Mouse (Mus musculus): ENCODE measurements at regions not wholly inside any gene's neighbourhood (a gene's known extent, or its start where the extent isn't known, plus 50 kb on each side); places are given as distances from the start of the nearest gene placed in this dataset.

- no peaks in the 10 kb centered on the region for H3K27me3 ChIP-seq (ENCODE audit: insufficient read depth, poor library complexity, severe bottlenecking)
- H3K9me3 ChIP-seq = no peaks in the 10 kb centered on the region
- H3K27ac ChIP-seq = no peak overlapping the region
- H3K4me3 ChIP-seq = no peak overlapping the region
- no peaks in the 10 kb centered on the region for H3K36me3 ChIP-seq
- no peak for DNase-seq (ENCODE audit: low spot score)
- WGBS = 48% methylated on average over 3 of the region's 3 CpGs
- peaks cover 9% of the 10 kb centered on the region; the same call in 1 of the 2 replicates for H3K4me1 ChIP-seq
Measured at GRCm38 (mm10) chr5:52046704-52047103, 143.6 kb downstream of the Dhx15 start.

- H3K36me3 ChIP-seq = no peaks in the 10 kb centered on the region
- peaks cover 13% of the 10 kb centered on the region for H3K4me1 ChIP-seq
- H3K4me3 ChIP-seq = no peak overlapping the region
- WGBS = 56% methylated on average over 3 of the region's 3 CpGs
- H3K9me3 ChIP-seq = no peaks in the 10 kb centered on the region
- no peak overlapping the region for H3K27ac ChIP-seq
- H3K27me3 ChIP-seq (ENCODE audit: insufficient read depth, poor library complexity, severe bottlenecking) = no peaks in the 10 kb centered on the region
- no peak for DNase-seq (ENCODE audit: low spot score)
Measured at GRCm38 (mm10) chr5:52044101-52044500, 146.2 kb downstream of the Dhx15 start.

GRCm38 (mm10) chr5:52041447-52041846 is 148.9 kb downstream of the Dhx15 start:
- peak; percentile 9 for DNase-seq (ENCODE audit: low spot score)
- WGBS = 82% methylated on average over 3 of the region's 3 CpGs
- Histone ChIP-seq H3K27me3 (ENCODE audit: insufficient read depth, poor library complexity, severe bottlenecking) (no peaks in the 10 kb centered on the region), H3K36me3 (no peaks in the 10 kb centered on the region), H3K27ac (0 out of 2 replicates have a peak overlapping the region, but pooled peaks have one; percentile 74), H3K4me3 (no peak overlapping the region), H3K4me1 (peaks cover 10% of the 10 kb centered on the region), H3K9me3 (no peaks in the 10 kb centered on the region)

GRCm38 (mm10) chr5:52040427-52041312 is 149.6 kb downstream of the Dhx15 start:
- H3K27me3 ChIP-seq (ENCODE audit: insufficient read depth, poor library complexity, severe bottlenecking) = no peaks in the 10 kb centered on the region
- DNase-seq (ENCODE audit: low spot score) = peak; percentile 74
- WGBS = 23% methylated on average over 24 of the region's 24 CpGs
- peaks cover 10% of the 10 kb centered on the region for H3K4me1 ChIP-seq
- H3K27ac ChIP-seq = peak overlapping the region; percentile 74
- no peaks in the 10 kb centered on the region for H3K9me3 ChIP-seq
- peak overlapping the region; percentile 43 for H3K4me3 ChIP-seq
- H3K36me3 ChIP-seq = no peaks in the 10 kb centered on the region

- H3K27ac ChIP-seq = no peak overlapping the region
- no peaks in the 10 kb centered on the region for H3K9me3 ChIP-seq
- no peaks in the 10 kb centered on the region for H3K36me3 ChIP-seq
- H3K4me3 ChIP-seq = no peak overlapping the region
- DNase-seq (ENCODE audit: low spot score) = no peak
- H3K27me3 ChIP-seq (ENCODE audit: insufficient read depth, poor library complexity, severe bottlenecking) = no peaks in the 10 kb centered on the region
- WGBS = 64% methylated on average over 6 of the region's 6 CpGs
- H3K4me1 ChIP-seq = peaks cover 2% of the 10 kb centered on the region
Measured at GRCm38 (mm10) chr5:52035339-52035738, 155.0 kb downstream of the Dhx15 start.

GRCm38 (mm10) chr5:52027478-52027877 is 162.8 kb downstream of the Dhx15 start:
- H3K27ac ChIP-seq = no peak overlapping the region
- H3K4me3 ChIP-seq = no peak overlapping the region
- 84% methylated on average over 4 of the region's 4 CpGs for WGBS
- DNase-seq (ENCODE audit: low spot score) = no peak
- H3K36me3 ChIP-seq = no peaks in the 10 kb centered on the region
- no peaks in the 10 kb centered on the region for H3K27me3 ChIP-seq (ENCODE audit: insufficient read depth, poor library complexity, severe bottlenecking)
- H3K9me3 ChIP-seq = no peaks in the 10 kb centered on the region
- peaks cover 8% of the 10 kb centered on the region; the same call in 1 of the 2 replicates for H3K4me1 ChIP-seq

GRCm38 (mm10) chr5:52026148-52026547 is 164.2 kb downstream of the Dhx15 start:
- Histone ChIP-seq H3K4me1 (peaks cover 12% of the 10 kb centered on the region; the same call in 1 of the 2 replicates), H3K27me3 (ENCODE audit: insufficient read depth, poor library complexity, severe bottlenecking) (no peaks in the 10 kb centered on the region), H3K9me3 (no peaks in the 10 kb centered on the region), H3K36me3 (no peaks in the 10 kb centered on the region), H3K27ac (no peak overlapping the region), H3K4me3 (no peak overlapping the region)
- 71% methylated on average over 3 of the region's 3 CpGs for WGBS
- no peak for DNase-seq (ENCODE audit: low spot score)

GRCm38 (mm10) chr5:52023212-52023611 is 167.1 kb downstream of the Dhx15 start:
- H3K4me1 ChIP-seq = peaks cover 12% of the 10 kb centered on the region; the same call in 1 of the 2 replicates
- H3K36me3 ChIP-seq = no peaks in the 10 kb centered on the region
- 88% methylated on average over 9 of the region's 9 CpGs for WGBS
- H3K27ac ChIP-seq = no peak overlapping the region
- H3K9me3 ChIP-seq = no peaks in the 10 kb centered on the region
- no peak overlapping the region for H3K4me3 ChIP-seq
- peak; percentile 58 for DNase-seq (ENCODE audit: low spot score)
- H3K27me3 ChIP-seq (ENCODE audit: insufficient read depth, poor library complexity, severe bottlenecking) = no peaks in the 10 kb centered on the region

- H3K9me3 ChIP-seq = no peaks in the 10 kb centered on the region
- no peak overlapping the region for H3K4me3 ChIP-seq
- no peaks in the 10 kb centered on the region; the same call in 1 of the 2 replicates for H3K4me1 ChIP-seq
- no peak for DNase-seq (ENCODE audit: low spot score)
- no peak overlapping the region for H3K27ac ChIP-seq
- no peaks in the 10 kb centered on the region for H3K36me3 ChIP-seq
- 77% methylated on average over 3 of the region's 3 CpGs for WGBS
- no peaks in the 10 kb centered on the region for H3K27me3 ChIP-seq (ENCODE audit: insufficient read depth, poor library complexity, severe bottlenecking)
Measured at GRCm38 (mm10) chr5:52016992-52017391, 173.3 kb downstream of the Dhx15 start.

- no peaks in the 10 kb centered on the region for H3K9me3 ChIP-seq
- no peak overlapping the region for H3K4me3 ChIP-seq
- H3K4me1 ChIP-seq = no peaks in the 10 kb centered on the region
- no peaks in the 10 kb centered on the region for H3K36me3 ChIP-seq
- WGBS = 47% methylated on average over 6 of the region's 6 CpGs
- H3K27ac ChIP-seq = no peak overlapping the region
- no peak for DNase-seq (ENCODE audit: low spot score)
- no peaks in the 10 kb centered on the region for H3K27me3 ChIP-seq (ENCODE audit: insufficient read depth, poor library complexity, severe bottlenecking)
Measured at GRCm38 (mm10) chr5:52015786-52016185, 174.5 kb downstream of the Dhx15 start.

- H3K36me3 ChIP-seq = no peaks in the 10 kb centered on the region
- H3K9me3 ChIP-seq = no peaks in the 10 kb centered on the region
- H3K4me3 ChIP-seq = no peak overlapping the region
- no peak overlapping the region for H3K27ac ChIP-seq
- no peak for DNase-seq (ENCODE audit: low spot score)
- WGBS = 88% methylated on average over 7 of the region's 7 CpGs
- H3K27me3 ChIP-seq (ENCODE audit: insufficient read depth, poor library complexity, severe bottlenecking) = no peaks in the 10 kb centered on the region
- H3K4me1 ChIP-seq = peaks cover 4% of the 10 kb centered on the region; the same call in 1 of the 2 replicates
Measured at GRCm38 (mm10) chr5:52010426-52010825, 179.9 kb downstream of the Dhx15 start.

GRCm38 (mm10) chr5:52008942-52009341 is 181.4 kb downstream of the Dhx15 start:
- no peaks in the 10 kb centered on the region for H3K27me3 ChIP-seq (ENCODE audit: insufficient read depth, poor library complexity, severe bottlenecking)

GRCm38 (mm10) chr5:52006843-52007242 is 183.5 kb downstream of the Dhx15 start:
- H3K36me3 ChIP-seq = no peaks in the 10 kb centered on the region
- H3K27me3 ChIP-seq (ENCODE audit: insufficient read depth, poor library complexity, severe bottlenecking) = no peaks in the 10 kb centered on the region
- H3K4me1 ChIP-seq = peaks cover 4% of the 10 kb centered on the region; the same call in 1 of the 2 replicates
- no peaks in the 10 kb centered on the region for H3K9me3 ChIP-seq
- no peak for DNase-seq (ENCODE audit: low spot score)
- no peak overlapping the region for H3K4me3 ChIP-seq
- 94% methylated on average over 3 of the region's 3 CpGs for WGBS
- no peak overlapping the region for H3K27ac ChIP-seq

More at GRCm38 (mm10) chr5:52008942-52009341, 181.4 kb downstream of the Dhx15 start:
- no peak overlapping the region for H3K27ac ChIP-seq
- H3K36me3 ChIP-seq = no peaks in the 10 kb centered on the region
- no peak overlapping the region for H3K4me3 ChIP-seq
- peaks cover 4% of the 10 kb centered on the region; the same call in 1 of the 2 replicates for H3K4me1 ChIP-seq
- H3K9me3 ChIP-seq = no peaks in the 10 kb centered on the region
- DNase-seq (ENCODE audit: low spot score) = no peak
- WGBS = 81% methylated on average over 3 of the region's 3 CpGs

All from heart, embryonic 10.5 days (tissue).